Comparison of ENCODE assay signal across 8 mouse cellular contexts in the genomic region with DNA sequence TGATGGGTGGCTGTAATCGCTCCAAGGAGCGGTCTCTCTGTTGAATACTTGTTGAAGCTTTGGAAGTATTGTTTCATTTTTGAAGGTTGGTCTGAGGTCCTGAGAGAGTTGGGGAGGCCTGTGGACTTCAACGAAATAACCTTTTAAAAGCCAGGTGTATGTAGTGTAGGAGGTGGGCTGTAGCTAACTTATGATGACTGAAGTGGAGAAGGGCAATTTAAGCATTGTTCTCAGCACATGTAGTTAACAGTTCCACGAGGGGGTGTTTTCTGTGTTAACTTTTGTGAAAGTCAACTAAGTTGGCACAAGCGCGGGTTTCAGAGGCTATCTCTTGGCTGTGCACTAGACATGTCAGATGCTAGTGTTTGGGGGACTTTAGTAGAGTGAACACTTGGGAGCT. TPM values are rescaled to one million over a fixed set of nuclear protein-coding genes. Genes with fewer than 3 reads are reported as not detected.
DNase-seq lines count a peak whose midpoint lies in the region; ATAC-seq lines count a peak whose summit lies in the region.

No protein-coding gene starts in this region.

- no peaks in the 10 kb centered on the region for H3K27me3 ChIP-seq in heart, embryonic 11.5 days (ENCODE audit: control insufficient read depth, insufficient read depth, low read length)
- no peaks in the 10 kb centered on the region for H3K27me3 ChIP-seq in heart, embryonic 16.5 days (ENCODE audit: control insufficient read depth, insufficient read depth, low read length)

- H3K36me3 ChIP-seq in heart, embryonic 11.5 days (ENCODE audit: control insufficient read depth, insufficient read depth, low read length), result no peaks in the 10 kb centered on the region
- no peaks in the 10 kb centered on the region for H3K36me3 ChIP-seq in heart, embryonic 16.5 days (ENCODE audit: control insufficient read depth, insufficient read depth)

- 54% methylated on average over 6 of the region's 6 CpGs for WGBS in heart, embryonic 11.5 days (ENCODE audit: insufficient replicate concordance)
- 35% methylated on average over 6 of the region's 6 CpGs for WGBS in heart, embryonic 16.5 days

- DNase-seq in heart, adult 8-10 months (ENCODE audit: low spot score), result no peak
- DNase-seq in NIH3T3 (ENCODE audit: low read depth), result peak; percentile 37
- peak; percentile 19 for DNase-seq in lung, postnatal 36 days
- DNase-seq in urinary bladder, postnatal 36 days (ENCODE audit: low spot score in 2 of 2), result no peak
- no peak for DNase-seq in cerebellum, postnatal 36 days
- no peak for DNase-seq in layer of hippocampus, adult 11-12 months (ENCODE audit: low spot score)

- no peak overlapping the region for H3K27ac ChIP-seq in heart, embryonic 11.5 days (ENCODE audit: low read depth, low read length)
- H3K27ac ChIP-seq in heart, embryonic 16.5 days (ENCODE audit: low read length), result no peak overlapping the region

- H3K4me1 ChIP-seq in heart, embryonic 11.5 days (ENCODE audit: control insufficient read depth, insufficient read depth, low read length), result peaks cover 4% of the 10 kb centered on the region
- H3K4me1 ChIP-seq in heart, embryonic 16.5 days (ENCODE audit: control insufficient read depth, insufficient read depth, low read length), result peaks cover 7% of the 10 kb centered on the region

- H3K9me3 ChIP-seq in heart, embryonic 11.5 days (replicated peaks; ENCODE audit: control insufficient read depth, low read length), result no peaks in the 10 kb centered on the region
- no peaks in the 10 kb centered on the region for H3K9me3 ChIP-seq in heart, embryonic 16.5 days (replicated peaks; ENCODE audit: control insufficient read depth, low read length)

- ATAC-seq in heart, embryonic 11.5 days (replicated peaks; ENCODE audit: insufficient number of reproducible peaks, low FRiP score, low TSS enrichment), result no peak
- no peak for ATAC-seq in heart, embryonic 16.5 days (replicated peaks; ENCODE audit: extremely low read depth, insufficient read depth, low FRiP score)

- H3K4me3 ChIP-seq in heart, embryonic 11.5 days (ENCODE audit: low read depth, low read length), result peak overlapping the region; percentile 90
- peak overlapping the region; percentile 95 for H3K4me3 ChIP-seq in heart, embryonic 16.5 days (ENCODE audit: low read length)

- H3K9ac ChIP-seq in heart, embryonic 11.5 days (ENCODE audit: low read depth, low read length), result peak overlapping the region; percentile 96
- peak overlapping the region; percentile 95 for H3K9ac ChIP-seq in heart, embryonic 16.5 days (ENCODE audit: low read length)

- peak overlapping the region; percentile 74 for H3K4me2 ChIP-seq in heart, embryonic 11.5 days
- H3K4me2 ChIP-seq in heart, embryonic 16.5 days (ENCODE audit: low read depth, low read length), result peak overlapping the region; percentile 65

RNA-seq across cellular contexts. Expression of a gene that starts 1.3 kb away (rescaled TPM):
- polyA plus RNA-seq in heart, embryonic 11.5 days (2014; fragmentation: Nextera tagmentation; extraction: Ambion mirVana), result 27.2 and 28.5 TPM in 2 replicates
- total RNA-seq in heart, adult 8-10 months (2022), result 10 to 100 TPM; 14.3 to 18.4 (median 15.0) TPM
- 20.7 and 25.0 TPM in 2 replicates for polyA plus RNA-seq in heart, embryonic 16.5 days (2015; fragmentation: Nextera tagmentation; extraction: Ambion mirVana)

RNA-seq across cellular contexts. Expression of a gene that starts 8.9 kb away (rescaled TPM):
- polyA plus RNA-seq in heart, embryonic 11.5 days (2014; fragmentation: Nextera tagmentation; extraction: Ambion mirVana), result 45.2 and 49.9 TPM in 2 replicates
- 10 to 100 TPM; 35.4 to 48.9 (median 41.5) TPM for total RNA-seq in heart, adult 8-10 months (2022)
- 26.8 and 27.5 TPM in 2 replicates for polyA plus RNA-seq in heart, embryonic 16.5 days (2015; fragmentation: Nextera tagmentation; extraction: Ambion mirVana)

Comparison
In these comparisons a context has a peak if more than half of its experiments do, and no peak if none do; other contexts are left out.
1. DNase-seq: peak in NIH3T3 (single experiment) and lung, postnatal 36 days (single experiment); none in heart, adult 8-10 months (single experiment), urinary bladder, postnatal 36 days (0 of 2), cerebellum, postnatal 36 days (0 of 2) and layer of hippocampus, adult 11-12 months (single experiment).